Mouse (Mus musculus) limb, embryonic 12.5 days (tissue): ENCODE results near the gene Rnpepl1. TPM values are rescaled to one million over a fixed set of nuclear protein-coding genes. Genes with fewer than 3 reads are reported as not detected.

Experiments used
- ATAC-seq: fragments of 200-750 bp; cut with Nextera tagmentation; 2 replicates; pipeline ENCODE4 v1.8.0; 2017; ENCODE audit warnings: low read depth, moderate TSS enrichment; ENCODE audit not compliant: insufficient number of reproducible peaks, insufficient read depth, low FRiP score, low TSS enrichment
- H3K27ac ChIP-seq: fragments of 300-500 bp; sonication (generic); 2 replicates; pipeline ENCODE4 v1.5.1; 2016; ENCODE audit warnings: mild to moderate bottlenecking, moderate library complexity
- H3K27me3 ChIP-seq: fragments of 300-500 bp; sonication (generic); 2 replicates; pipeline ENCODE4 v1.6.1; 2016; ENCODE audit warnings: mild to moderate bottlenecking, moderate library complexity
- H3K36me3 ChIP-seq: fragments of 300-500 bp; sonication (generic); 2 replicates; pipeline ENCODE4 v1.6.1; 2016; ENCODE audit warnings: mild to moderate bottlenecking, moderate library complexity
- H3K4me1 ChIP-seq: fragments of 300-500 bp; sonication (generic); replicated peaks from 2 replicates; pipeline ENCODE4 v1.6.1; 2016
- H3K4me2 ChIP-seq: fragments of 300-500 bp; sonication (generic); 2 replicates; pipeline ENCODE4 v1.6.1; 2016; ENCODE audit warnings: mild to moderate bottlenecking, moderate library complexity
- H3K4me3 ChIP-seq: fragments of 300-500 bp; sonication (generic); replicated peaks from 2 replicates; pipeline ENCODE4 v1.5.1; 2016; ENCODE audit warnings: mild to moderate bottlenecking
- H3K9ac ChIP-seq: fragments of 300-500 bp; sonication (generic); replicated peaks from 2 replicates; pipeline ENCODE4 v1.6.1; 2016; ENCODE audit warnings: mild to moderate bottlenecking, moderate library complexity
- H3K9me3 ChIP-seq: fragments of 300-500 bp; sonication (generic); 2 replicates; pipeline ENCODE4 v1.6.1; 2016; ENCODE audit warnings: mild to moderate bottlenecking, moderate library complexity
- WGBS: fragments of 180-500 bp; shearing (Covaris S2); methylation state at CpG from one replicate; pipeline ENCODE4 v1.1.7; 2016; 5-methylcytosine and 5-hydroxymethylcytosine counted together
- polyA plus RNA-seq: library from polyadenylated mRNA; unstranded; fragments of >200 nt; fragmentation: Nextera tagmentation; extraction: Ambion mirVana; gene quantifications from 2 replicates; pipeline ENCODE4 v1.2.1, GENCODE M21; 2016

The Rnpepl1 gene
- polyA plus RNA-seq, 1 experiment from 2014 or later = 38.1 TPM

GRCm38 (mm10) chr1:92920474-92921200, 10.1 kb downstream of the Rnpepl1 start:
- Histone ChIP-seq H3K36me3 (peaks cover 57% of the 10 kb centered on the region), H3K27me3 (no peaks in the 10 kb centered on the region), H3K9ac (no peak overlapping the region), H3K4me2 (no peak overlapping the region), H3K9me3 (no peaks in the 10 kb centered on the region), H3K4me3 (no peak overlapping the region), H3K27ac (no peak overlapping the region), H3K4me1 (no peaks in the 10 kb centered on the region)
- no peak for ATAC-seq
- 89% methylated on average over 7 of the region's 7 CpGs for WGBS

GRCm38 (mm10) chr1:92921496-92921895, 10.9 kb downstream of the Rnpepl1 start:
- no peak overlapping the region for H3K4me2 ChIP-seq
- no peak overlapping the region for H3K9ac ChIP-seq
- WGBS = 89% methylated on average over 4 of the region's 4 CpGs
- H3K36me3 ChIP-seq = peaks cover 48% of the 10 kb centered on the region
- no peaks in the 10 kb centered on the region for H3K27me3 ChIP-seq
- no peaks in the 10 kb centered on the region for H3K4me1 ChIP-seq
- ATAC-seq = no peak
- H3K27ac ChIP-seq = no peak overlapping the region
- H3K9me3 ChIP-seq = no peaks in the 10 kb centered on the region
- H3K4me3 ChIP-seq = no peak overlapping the region

GRCm38 (mm10) chr1:92930171-92930706, 19.7 kb downstream of the Rnpepl1 start:
- H3K4me2 ChIP-seq = no peak overlapping the region
- no peak overlapping the region for H3K9ac ChIP-seq
- peaks cover 9% of the 10 kb centered on the region for H3K4me1 ChIP-seq
- WGBS = 31% methylated on average over 1 of the region's 1 CpGs
- H3K9me3 ChIP-seq = peaks cover 6% of the 10 kb centered on the region; the same call in 1 of the 2 replicates
- no peak for ATAC-seq
- H3K27ac ChIP-seq = no peak overlapping the region
- H3K36me3 ChIP-seq = no peaks in the 10 kb centered on the region
- H3K27me3 ChIP-seq = no peaks in the 10 kb centered on the region
- no peak overlapping the region for H3K4me3 ChIP-seq

- WGBS = 71% methylated on average over 4 of the region's 4 CpGs
- Histone ChIP-seq H3K4me1 (peaks cover 20% of the 10 kb centered on the region), H3K4me2 (peak overlapping the region; percentile 82), H3K36me3 (peaks cover 11% of the 10 kb centered on the region), H3K9ac (peak overlapping the region; percentile 71), H3K27ac (peak overlapping the region; percentile 95), H3K27me3 (no peaks in the 10 kb centered on the region), H3K4me3 (peak overlapping the region; percentile 78), H3K9me3 (peaks cover 6% of the 10 kb centered on the region; the same call in 1 of the 2 replicates)
- ATAC-seq = no peak
These were observed 23.0 kb downstream of the Rnpepl1 start for GRCm38 (mm10) chr1:92933611-92934010.

GRCm38 (mm10) chr1:92934182-92934827, 23.7 kb downstream of the Rnpepl1 start, which contains the start of gene Capn10:
Capn10 (plus strand) TSS chr1:92934376.
- peaks cover 20% of the 10 kb centered on the region for H3K4me1 ChIP-seq
- peaks cover 6% of the 10 kb centered on the region; the same call in 1 of the 2 replicates for H3K9me3 ChIP-seq
- peak within 1 kb of the TSS; percentile 95 for H3K27ac ChIP-seq
- peak within 1 kb of the TSS; percentile 82 for H3K4me2 ChIP-seq
- peak within 1 kb of the TSS; percentile 78 for H3K4me3 ChIP-seq
- peak within 1 kb of the TSS; percentile 71 for H3K9ac ChIP-seq
- peaks cover 18% of the 10 kb centered on the region for H3K36me3 ChIP-seq
- no peaks in the 10 kb centered on the region for H3K27me3 ChIP-seq
- under 1% methylated on average over 45 of the region's 45 CpGs for WGBS
- ATAC-seq = peak; percentile 100

- Histone ChIP-seq H3K4me3 (peak overlapping the region; percentile 78), H3K9me3 (peaks cover 6% of the 10 kb centered on the region; the same call in 1 of the 2 replicates), H3K27ac (peak overlapping the region; percentile 95), H3K9ac (peak overlapping the region; percentile 71), H3K27me3 (no peaks in the 10 kb centered on the region), H3K4me1 (peaks cover 20% of the 10 kb centered on the region), H3K36me3 (peaks cover 28% of the 10 kb centered on the region), H3K4me2 (peak overlapping the region; percentile 82)
- WGBS = 22% methylated on average over 10 of the region's 10 CpGs
- ATAC-seq = no peak
These were observed 24.7 kb downstream of the Rnpepl1 start for GRCm38 (mm10) chr1:92935054-92935962.

- ATAC-seq = no peak
- Histone ChIP-seq H3K27ac (no peak overlapping the region), H3K4me3 (peak overlapping the region; percentile 78; the same call in 1 of the 2 replicates), H3K4me1 (peaks cover 20% of the 10 kb centered on the region), H3K36me3 (peaks cover 33% of the 10 kb centered on the region), H3K27me3 (no peaks in the 10 kb centered on the region), H3K9ac (no peak overlapping the region), H3K4me2 (peak overlapping the region; percentile 82), H3K9me3 (peaks cover 6% of the 10 kb centered on the region; the same call in 1 of the 2 replicates)
- WGBS = 76% methylated on average over 2 of the region's 2 CpGs
These were observed 25.4 kb downstream of the Rnpepl1 start for GRCm38 (mm10) chr1:92935977-92936376.

GRCm38 (mm10) chr1:92936467-92936866, 25.9 kb downstream of the Rnpepl1 start:
- ATAC-seq = no peak
- 89% methylated on average over 3 of the region's 3 CpGs for WGBS
- no peak overlapping the region for H3K27ac ChIP-seq
- peaks cover 20% of the 10 kb centered on the region for H3K4me1 ChIP-seq
- peaks cover 6% of the 10 kb centered on the region; the same call in 1 of the 2 replicates for H3K9me3 ChIP-seq
- H3K27me3 ChIP-seq = no peaks in the 10 kb centered on the region
- H3K36me3 ChIP-seq = peaks cover 36% of the 10 kb centered on the region
- H3K4me2 ChIP-seq = no peak overlapping the region
- no peak overlapping the region for H3K9ac ChIP-seq
- no peak overlapping the region for H3K4me3 ChIP-seq

GRCm38 (mm10) chr1:92937797-92938196, 27.2 kb downstream of the Rnpepl1 start:
- Histone ChIP-seq H3K4me3 (no peak overlapping the region), H3K27ac (no peak overlapping the region), H3K27me3 (no peaks in the 10 kb centered on the region), H3K36me3 (peaks cover 49% of the 10 kb centered on the region), H3K9me3 (peaks cover 4% of the 10 kb centered on the region; the same call in 1 of the 2 replicates), H3K4me2 (no peak overlapping the region), H3K9ac (no peak overlapping the region), H3K4me1 (peaks cover 20% of the 10 kb centered on the region)
- no peak for ATAC-seq
- 84% methylated on average over 3 of the region's 3 CpGs for WGBS

- WGBS = 96% methylated on average over 4 of the region's 4 CpGs
- Histone ChIP-seq H3K27ac (no peak overlapping the region), H3K4me2 (no peak overlapping the region), H3K4me3 (no peak overlapping the region), H3K4me1 (peaks cover 14% of the 10 kb centered on the region), H3K36me3 (peaks cover 69% of the 10 kb centered on the region), H3K9me3 (no peaks in the 10 kb centered on the region), H3K9ac (no peak overlapping the region), H3K27me3 (no peaks in the 10 kb centered on the region)
- no peak for ATAC-seq
These were observed 29.2 kb downstream of the Rnpepl1 start for GRCm38 (mm10) chr1:92939746-92940145.
